Mouse (Mus musculus) myocyte (in vitro differentiated cells): ENCODE data around the gene Nme4.

ENCODE experiments used
- CEBPB ChIP-seq: IDR thresholded peaks from 2 replicates; pipeline ENCODE4 v1.6.1; 2011; ENCODE audit warnings: mild to moderate bottlenecking, moderate library complexity; ENCODE audit not compliant: poor library complexity, insufficient read depth, severe bottlenecking
- E2F4 ChIP-seq: IDR thresholded peaks from one replicate; pipeline ENCODE4 v1.6.1; 2011; ENCODE audit warnings: mild to moderate bottlenecking, control low read depth, moderate library complexity; ENCODE audit not compliant: insufficient read depth
- MAX ChIP-seq: IDR thresholded peaks from one replicate; pipeline ENCODE4 v1.6.1; 2011; ENCODE audit warnings: low read depth, mild to moderate bottlenecking, control low read depth
- MYOD1 ChIP-seq, 3 experiments: IDR thresholded peaks; one replicate each; pipeline ENCODE4 v1.6.1; 2011; ENCODE audit warnings: control low read depth in 2 of 3, low read depth in 2 of 3, mild to moderate bottlenecking in 2 of 3, moderate library complexity in 1 of 3; ENCODE audit not compliant: insufficient read length in 2 of 3, control insufficient read depth in 1 of 3
- MYOG ChIP-seq, 3 experiments: IDR thresholded peaks; one replicate each; pipeline ENCODE4 v1.6.1; 2011; ENCODE audit warnings: control low read depth in 2 of 3, low read depth in 2 of 3, mild to moderate bottlenecking in 2 of 3; ENCODE audit not compliant: insufficient read length in 2 of 3, control insufficient read depth in 1 of 3, insufficient read depth in 1 of 3
- POLR2A ChIP-seq: IDR thresholded peaks from one replicate; pipeline ENCODE4 v1.6.1; 2011; ENCODE audit warnings: low read depth, mild to moderate bottlenecking, control low read depth, moderate library complexity; ENCODE audit not compliant: insufficient read length
- POLR2AphosphoS2 ChIP-seq: IDR thresholded peaks from one replicate; pipeline ENCODE4 v1.6.1; 2011; ENCODE audit warnings: low read depth, control low read depth; ENCODE audit not compliant: insufficient read length
- REST ChIP-seq: IDR thresholded peaks from one replicate; pipeline ENCODE4 v1.6.1; 2011; ENCODE audit warnings: mild to moderate bottlenecking, control low read depth, moderate library complexity; ENCODE audit not compliant: insufficient read depth, insufficient read length
- SRF ChIP-seq: IDR thresholded peaks from one replicate; pipeline ENCODE4 v1.6.1; 2011; ENCODE audit warnings: low read depth; ENCODE audit not compliant: control insufficient read depth, insufficient read length
- TCF12 ChIP-seq: IDR thresholded peaks from one replicate; pipeline ENCODE4 v1.6.1; 2011; ENCODE audit warnings: mild to moderate bottlenecking, control low read depth; ENCODE audit not compliant: poor library complexity, insufficient read depth, severe bottlenecking
- USF1 ChIP-seq: IDR thresholded peaks from one replicate; pipeline ENCODE4 v1.6.1; 2011; ENCODE audit warnings: low read depth, mild to moderate bottlenecking, control low read depth, moderate library complexity

- TF ChIP-seq POLR2A = no peak
- no peak for TF ChIP-seq CEBPB
- TF ChIP-seq E2F4 = no peak
- no peak for TF ChIP-seq REST
- no peak for TF ChIP-seq MYOG (IDR thresholded peaks at IDR 0.05; ENCODE audit: control insufficient read depth in 1 of 3, insufficient read depth in 1 of 3, insufficient read length in 2 of 3, low read depth in 2 of 3)
- no peak for TF ChIP-seq MAX
- no peak for TF ChIP-seq USF1
- TF ChIP-seq SRF = no peak
- TF ChIP-seq MYOD1 (IDR thresholded peaks at IDR 0.05; ENCODE audit: control insufficient read depth in 1 of 3, insufficient read length in 2 of 3, low read depth in 2 of 3) = no peak
- TF ChIP-seq POLR2AphosphoS2 = peak; percentile 16
- TF ChIP-seq TCF12 = no peak
Observed at GRCm38 (mm10) chr17:26131856-26132853, 36.8 kb upstream of the Nme4 start.
